Mouse (Mus musculus): ENCODE data around the gene Npas1. TPM values are rescaled to one million over a fixed set of nuclear protein-coding genes. Genes with fewer than 3 reads are reported as not detected.

Npas1 gene
- not detected in 2 replicates for total RNA-seq (2017)

DNA sequence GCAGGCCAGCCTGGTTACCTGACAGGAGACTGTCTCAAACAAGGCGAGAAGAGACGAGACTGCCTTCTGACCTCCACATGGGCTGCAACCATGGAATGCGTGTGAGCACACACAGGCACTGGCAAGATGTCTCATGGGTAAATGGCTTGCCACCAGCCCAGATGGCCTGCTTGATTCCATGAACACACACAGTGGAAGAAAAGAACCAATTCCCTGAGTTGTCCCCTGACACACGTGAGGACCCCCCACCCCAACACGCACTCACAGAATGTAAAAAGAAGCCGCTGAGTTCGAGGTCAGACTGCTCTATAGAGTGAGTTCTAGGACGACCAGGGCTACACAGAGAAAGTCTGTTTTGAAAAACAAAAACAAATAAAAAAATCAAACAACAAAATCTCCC lies at the start of gene Npas1:
Gene Npas1, minus strand, starts transcription at position 101 of the 400 bp plus-strand sequence.
- ATAC-seq (replicated peaks in 1 of 2; ENCODE audit: insufficient read depth in 1 of 2, low FRiP score in 2 of 2, low TSS enrichment in 1 of 2, low read depth in 1 of 2, poor library complexity in 2 of 2, severe bottlenecking in 2 of 2): no peak

DNA sequence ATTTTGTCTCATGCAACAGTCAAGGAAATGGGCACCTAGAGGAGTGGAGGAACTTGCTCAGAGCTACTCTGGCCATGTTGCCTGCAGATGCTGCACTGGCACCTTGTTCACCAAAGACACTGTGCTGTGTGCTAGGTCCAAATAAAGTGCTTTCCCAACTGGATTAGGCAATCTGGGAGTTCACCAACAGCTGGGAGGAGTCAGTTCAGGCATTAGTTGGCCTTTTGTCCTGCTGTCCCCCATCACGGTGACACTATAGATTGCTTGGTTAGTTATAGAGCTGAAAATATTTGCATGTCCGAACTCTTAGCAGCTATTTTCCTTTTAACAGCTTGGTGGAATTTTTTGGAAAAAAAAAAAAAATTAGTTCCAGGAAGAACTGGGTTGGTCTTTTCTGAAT lies 48.5 kb upstream of the Npas1 start:
- no peak for ATAC-seq (replicated peaks in 1 of 2; ENCODE audit: insufficient read depth in 1 of 2, low FRiP score in 2 of 2, low TSS enrichment in 1 of 2, low read depth in 1 of 2, poor library complexity in 2 of 2, severe bottlenecking in 2 of 2)

DNA sequence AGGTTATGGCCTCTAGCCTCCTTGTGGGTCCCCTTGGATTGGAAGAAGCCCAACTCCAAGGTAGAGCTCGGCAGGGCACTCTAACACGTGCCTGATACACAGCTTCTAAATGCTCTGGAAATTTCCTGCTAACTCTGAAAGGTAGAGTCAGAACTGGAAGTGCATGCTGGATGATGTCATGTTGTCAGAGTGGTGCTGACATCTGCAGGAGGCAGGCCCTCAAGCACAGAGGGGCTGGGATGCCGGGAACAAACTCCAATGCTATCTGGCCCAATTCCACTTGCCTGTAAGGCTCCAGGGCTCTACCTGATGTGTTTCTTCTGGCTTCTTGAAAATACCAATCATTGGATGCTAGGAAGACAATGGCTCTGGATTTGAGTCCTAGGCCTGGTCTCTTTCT lies 47.9 kb upstream of the Npas1 start:
- ATAC-seq (replicated peaks in 1 of 2; ENCODE audit: insufficient read depth in 1 of 2, low FRiP score in 2 of 2, low TSS enrichment in 1 of 2, low read depth in 1 of 2, poor library complexity in 2 of 2, severe bottlenecking in 2 of 2): no peak

DNA sequence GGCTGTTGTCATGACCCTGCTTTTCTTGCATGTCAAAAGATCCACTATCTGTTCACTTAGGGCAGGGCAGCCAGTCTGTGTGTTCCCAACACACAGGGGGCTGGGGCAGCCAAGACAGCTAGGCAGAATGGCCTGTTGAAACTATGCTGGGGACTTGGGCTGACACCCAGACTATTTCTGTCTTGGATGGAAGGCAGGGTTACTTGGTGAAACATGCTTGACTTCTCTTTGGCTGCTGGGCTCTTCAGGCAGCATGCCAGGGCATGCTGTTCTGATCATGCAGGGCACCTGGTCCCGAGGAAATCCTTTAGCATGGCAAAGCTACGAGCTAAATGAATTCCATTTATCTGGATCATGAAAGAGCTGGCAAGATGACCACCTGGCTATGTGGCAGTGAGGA lies 46.8 kb upstream of the Npas1 start:
- ATAC-seq (replicated peaks in 1 of 2; ENCODE audit: insufficient read depth in 1 of 2, low FRiP score in 2 of 2, low TSS enrichment in 1 of 2, low read depth in 1 of 2, poor library complexity in 2 of 2, severe bottlenecking in 2 of 2): no peak

DNA sequence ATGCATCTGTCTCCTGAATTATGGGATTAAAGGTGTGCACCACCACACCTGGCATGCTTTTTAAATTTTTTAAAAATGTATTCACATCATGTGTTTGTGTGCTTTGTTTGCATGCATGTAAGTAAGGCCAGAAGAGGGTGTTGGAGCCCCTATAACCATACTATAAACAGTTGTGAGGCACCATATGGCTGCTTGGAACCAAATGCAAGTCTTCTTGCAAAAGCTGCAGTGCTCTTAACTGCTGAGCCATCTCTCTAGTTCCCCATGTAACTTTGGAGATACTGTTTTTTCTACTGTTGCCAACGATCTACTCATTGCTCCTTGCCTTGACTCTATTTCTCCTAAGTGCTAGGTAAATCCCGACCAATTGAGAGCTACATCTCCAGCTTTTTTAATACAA lies 41.8 kb upstream of the Npas1 start:
- no peak for ATAC-seq (replicated peaks in 1 of 2; ENCODE audit: insufficient read depth in 1 of 2, low FRiP score in 2 of 2, low TSS enrichment in 1 of 2, low read depth in 1 of 2, poor library complexity in 2 of 2, severe bottlenecking in 2 of 2)

DNA sequence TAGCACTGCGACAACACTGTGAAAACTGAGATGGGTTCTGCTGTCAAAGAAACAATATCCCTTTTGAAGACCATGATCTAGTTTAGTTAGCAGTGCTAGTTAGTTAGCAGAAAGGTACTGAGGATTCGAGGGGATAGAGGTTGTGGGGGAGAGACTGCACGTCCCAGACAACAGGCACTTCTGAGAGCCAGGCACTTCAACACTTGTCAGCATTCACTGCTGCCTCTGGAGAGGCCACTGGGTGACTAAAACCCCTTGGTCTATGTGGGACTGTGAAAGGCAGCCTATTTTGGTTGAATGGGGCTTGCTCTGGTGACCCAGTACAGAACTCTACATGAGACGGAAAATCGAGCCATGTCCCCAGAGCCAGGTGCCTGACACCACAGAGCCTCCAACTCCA lies 39.7 kb upstream of the Npas1 start:
- no peak for ATAC-seq (replicated peaks in 1 of 2; ENCODE audit: insufficient read depth in 1 of 2, low FRiP score in 2 of 2, low TSS enrichment in 1 of 2, low read depth in 1 of 2, poor library complexity in 2 of 2, severe bottlenecking in 2 of 2)

DNA sequence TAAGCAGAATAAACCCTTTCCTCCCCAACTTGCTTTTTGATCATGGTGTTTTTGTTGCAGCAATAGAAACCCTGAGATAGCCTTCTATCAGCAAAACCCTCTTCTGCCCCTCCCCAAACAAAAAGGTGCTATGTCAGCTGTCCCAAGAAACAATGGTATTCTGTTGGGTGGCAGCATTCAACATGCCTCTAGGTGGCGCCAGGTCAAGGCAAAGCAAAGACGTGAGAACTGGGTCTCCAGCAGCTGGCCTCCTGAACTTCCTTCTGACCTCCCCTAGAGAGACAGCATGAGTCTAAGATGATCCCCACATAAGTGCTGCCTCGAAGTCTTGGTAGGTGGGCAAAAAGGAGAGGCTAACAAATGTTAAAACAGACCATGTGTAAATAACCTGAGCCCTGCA lies 29.8 kb upstream of the Npas1 start:
- ATAC-seq (replicated peaks in 1 of 2; ENCODE audit: insufficient read depth in 1 of 2, low FRiP score in 2 of 2, low TSS enrichment in 1 of 2, low read depth in 1 of 2, poor library complexity in 2 of 2, severe bottlenecking in 2 of 2): peak; percentile 69 to 84

DNA sequence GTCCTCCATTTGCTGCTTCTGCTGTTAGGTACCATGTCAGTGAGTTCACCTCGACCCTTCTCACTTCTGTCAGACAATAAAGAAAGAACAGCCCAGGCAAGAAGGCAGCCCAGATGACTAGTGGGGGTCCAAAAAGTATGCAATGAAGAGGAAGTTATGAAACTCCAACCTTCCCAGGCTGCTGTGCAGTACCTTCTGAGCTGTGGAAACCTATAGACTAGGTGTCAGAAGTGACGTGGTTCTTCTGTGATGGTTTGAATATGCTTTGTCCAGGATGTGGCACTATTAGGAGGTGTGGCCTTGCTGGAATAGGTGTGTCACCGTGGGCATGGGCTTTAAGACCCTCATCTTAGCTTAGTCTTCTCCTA lies 27.7 kb upstream of the Npas1 start:
- no peak for ATAC-seq (replicated peaks in 1 of 2; ENCODE audit: insufficient read depth in 1 of 2, low FRiP score in 2 of 2, low TSS enrichment in 1 of 2, low read depth in 1 of 2, poor library complexity in 2 of 2, severe bottlenecking in 2 of 2)

DNA sequence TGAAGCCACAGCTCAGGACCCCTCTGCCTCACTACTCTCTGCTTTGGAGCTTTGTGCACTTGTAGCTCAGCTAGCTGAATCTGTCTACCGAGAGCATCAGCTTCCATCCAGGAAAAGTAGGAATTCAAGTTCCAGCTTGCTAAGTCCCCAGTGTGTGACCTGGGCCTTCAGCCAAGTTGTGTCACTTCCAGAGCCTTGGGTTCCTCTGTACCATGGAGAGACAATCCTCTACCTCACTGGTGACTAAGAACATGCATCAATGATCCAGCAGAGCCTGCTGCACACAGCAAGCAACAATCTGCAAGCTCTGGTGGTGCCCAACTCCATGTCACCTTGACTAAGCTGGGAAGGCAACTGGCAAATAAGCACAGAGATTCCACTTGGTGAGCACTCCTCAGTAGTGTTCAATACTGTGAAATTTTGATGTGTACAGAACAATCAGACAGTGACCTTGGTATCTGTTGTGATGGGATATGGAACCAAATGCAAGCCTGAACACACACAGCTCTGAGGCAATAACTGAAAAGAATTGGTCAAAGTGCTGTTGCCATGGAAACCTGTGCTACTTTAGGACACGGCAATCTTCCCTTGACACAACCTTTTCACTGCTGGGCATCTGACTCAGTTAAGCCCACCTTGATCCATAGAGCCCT lies 27.2 kb upstream of the Npas1 start:
- ATAC-seq (replicated peaks in 1 of 2; ENCODE audit: insufficient read depth in 1 of 2, low FRiP score in 2 of 2, low TSS enrichment in 1 of 2, low read depth in 1 of 2, poor library complexity in 2 of 2, severe bottlenecking in 2 of 2): no peak

DNA sequence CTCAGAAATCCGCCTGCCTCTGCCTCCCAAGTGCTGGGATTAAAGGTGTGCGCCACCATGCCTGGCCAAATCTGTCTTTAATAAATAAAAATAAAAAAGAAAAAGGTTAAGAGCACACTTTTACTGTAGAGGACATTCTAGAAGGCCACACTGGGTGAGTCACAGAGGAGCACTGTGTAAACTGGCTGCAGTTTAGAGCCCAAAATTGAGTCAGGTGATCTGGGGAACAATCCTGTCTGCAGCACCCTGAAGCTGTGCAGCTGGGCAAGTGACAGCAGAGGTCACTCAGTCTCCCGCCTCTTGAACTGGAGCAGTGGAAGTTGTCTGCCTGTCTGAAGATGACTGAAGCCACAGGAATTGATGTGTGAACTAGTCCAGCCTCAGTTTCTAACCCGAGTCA lies 24.0 kb upstream of the Npas1 start:
- ATAC-seq (replicated peaks in 1 of 2; ENCODE audit: insufficient read depth in 1 of 2, low FRiP score in 2 of 2, low TSS enrichment in 1 of 2, low read depth in 1 of 2, poor library complexity in 2 of 2, severe bottlenecking in 2 of 2): no peak

DNA sequence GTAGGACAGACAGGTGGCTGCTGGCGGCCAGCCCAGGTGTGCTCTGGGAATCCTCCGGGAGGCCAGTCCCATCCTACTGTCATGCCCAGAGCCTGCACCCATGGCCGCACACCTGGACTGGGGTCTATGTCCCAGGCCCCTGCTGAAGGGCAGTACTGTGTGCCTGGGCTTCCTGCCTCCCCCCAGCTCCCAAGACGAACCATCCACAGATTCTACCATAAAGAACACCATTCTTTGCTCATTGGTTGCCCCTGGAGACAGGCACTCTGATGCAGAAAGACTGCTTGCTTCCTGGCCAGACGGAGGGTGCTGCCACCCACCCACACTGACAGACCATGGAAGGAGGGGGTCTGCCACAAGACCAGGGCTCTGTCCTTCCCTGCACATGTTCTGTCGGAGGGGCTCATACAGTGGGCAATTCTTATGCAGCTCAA lies 22.2 kb upstream of the Npas1 start:
- no peak for ATAC-seq (replicated peaks in 1 of 2; ENCODE audit: insufficient read depth in 1 of 2, low FRiP score in 2 of 2, low TSS enrichment in 1 of 2, low read depth in 1 of 2, poor library complexity in 2 of 2, severe bottlenecking in 2 of 2)

DNA sequence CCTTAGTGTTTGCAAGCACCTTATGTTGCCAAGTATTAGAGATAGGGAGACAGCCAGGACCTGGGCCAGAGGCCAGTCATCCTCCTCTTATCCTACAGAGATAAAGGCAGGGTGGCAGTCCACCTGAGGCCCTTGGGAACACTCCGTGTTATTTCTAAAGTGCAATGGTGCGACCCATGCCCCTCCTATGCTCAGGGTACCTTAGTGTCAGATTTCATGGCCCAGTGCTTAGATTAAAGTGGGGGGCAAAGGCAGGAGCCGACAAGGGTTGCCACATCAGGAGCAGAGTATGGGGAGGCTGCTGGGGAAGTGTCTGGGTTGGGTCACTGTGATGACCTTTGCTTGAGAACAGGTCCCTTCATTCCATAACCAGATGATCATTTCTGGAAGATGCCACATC lies 18.7 kb upstream of the Npas1 start:
- ATAC-seq (replicated peaks in 1 of 2; ENCODE audit: insufficient read depth in 1 of 2, low FRiP score in 2 of 2, low TSS enrichment in 1 of 2, low read depth in 1 of 2, poor library complexity in 2 of 2, severe bottlenecking in 2 of 2): no peak

DNA sequence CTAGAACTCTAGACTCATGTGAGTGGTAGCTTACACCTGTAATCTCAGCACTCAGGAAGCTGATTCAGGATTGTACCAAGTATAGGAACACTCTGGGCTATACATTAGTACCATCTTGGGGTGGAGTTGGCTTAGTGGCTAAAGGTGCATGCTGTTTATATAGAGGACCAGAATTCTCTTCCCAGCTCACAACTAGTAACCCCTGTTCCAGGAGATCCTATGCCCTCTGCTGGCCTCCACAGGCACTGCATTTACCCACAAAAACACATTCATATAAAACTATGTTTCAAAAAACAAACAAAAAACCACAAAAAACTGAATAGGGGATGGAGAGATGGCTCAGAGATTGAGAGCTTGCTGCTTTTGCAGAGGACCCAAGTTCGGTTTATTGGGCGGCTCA lies 15.8 kb upstream of the Npas1 start:
- peak; percentile 46 to 54; a peak in 2 of 4 replicates for ATAC-seq (replicated peaks in 1 of 2; ENCODE audit: insufficient read depth in 1 of 2, low FRiP score in 2 of 2, low TSS enrichment in 1 of 2, low read depth in 1 of 2, poor library complexity in 2 of 2, severe bottlenecking in 2 of 2)

DNA sequence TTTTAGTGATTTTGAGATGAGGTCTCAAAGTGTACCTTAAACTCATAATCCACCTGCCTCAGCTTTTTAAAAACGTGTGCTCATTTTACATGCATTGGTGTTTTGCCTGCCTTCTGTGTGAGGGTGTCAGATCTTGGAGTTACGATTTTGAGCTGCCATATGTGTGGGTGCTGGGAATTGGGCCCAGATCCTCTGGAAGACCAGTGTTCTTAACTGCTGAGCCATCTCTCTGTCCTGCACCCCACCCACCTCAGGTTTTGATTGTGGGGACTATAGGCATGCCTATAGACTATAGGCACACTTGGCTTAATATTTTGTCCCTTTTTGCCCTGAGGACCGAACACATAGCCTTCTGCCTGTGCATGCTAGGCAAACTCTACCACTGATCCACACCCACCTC lies 14.7 kb upstream of the Npas1 start:
- ATAC-seq (replicated peaks in 1 of 2; ENCODE audit: insufficient read depth in 1 of 2, low FRiP score in 2 of 2, low TSS enrichment in 1 of 2, low read depth in 1 of 2, poor library complexity in 2 of 2, severe bottlenecking in 2 of 2): no peak

DNA sequence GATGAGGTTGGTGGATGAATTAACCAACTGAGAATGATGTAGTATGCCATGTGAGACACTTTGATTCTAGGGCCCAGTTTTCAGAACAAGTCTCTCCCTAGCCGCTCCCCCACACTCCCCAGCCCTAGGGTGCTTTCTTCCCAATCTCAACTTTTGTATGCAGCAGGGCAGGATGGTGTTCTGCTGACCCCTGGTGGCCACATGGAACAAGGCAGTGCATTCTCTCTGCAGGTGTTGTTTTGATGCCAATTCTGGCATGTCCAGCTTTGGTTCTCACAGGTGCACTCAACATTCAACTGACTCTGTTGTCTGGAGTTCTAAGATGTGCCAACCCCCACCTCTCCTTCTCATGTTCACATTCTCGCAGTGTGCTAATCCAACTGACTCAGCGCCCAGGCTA lies 14.2 kb upstream of the Npas1 start:
- peak; percentile 84 to 85 for ATAC-seq (replicated peaks in 1 of 2; ENCODE audit: insufficient read depth in 1 of 2, low FRiP score in 2 of 2, low TSS enrichment in 1 of 2, low read depth in 1 of 2, poor library complexity in 2 of 2, severe bottlenecking in 2 of 2)

DNA sequence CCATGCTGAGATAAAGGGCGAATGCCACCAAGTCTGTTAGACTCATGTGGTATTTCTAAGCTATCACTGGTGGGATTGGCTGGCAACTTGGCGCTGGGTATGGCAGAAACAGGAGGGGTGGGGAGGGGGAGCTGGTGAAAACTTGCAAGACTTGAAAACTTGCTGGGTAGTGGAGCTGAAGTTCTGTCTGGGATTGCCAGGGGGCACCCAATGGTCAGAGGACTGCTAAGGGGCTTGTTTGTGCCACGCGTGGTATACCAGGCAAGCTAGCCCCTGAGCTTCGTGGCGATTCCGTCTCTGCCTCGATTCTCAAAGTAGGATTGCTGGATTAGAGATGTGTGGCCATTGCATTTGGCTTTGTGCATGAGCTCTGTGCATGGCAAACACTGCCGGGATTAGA lies 12.4 kb upstream of the Npas1 start:
- no peak for ATAC-seq (replicated peaks in 1 of 2; ENCODE audit: insufficient read depth in 1 of 2, low FRiP score in 2 of 2, low TSS enrichment in 1 of 2, low read depth in 1 of 2, poor library complexity in 2 of 2, severe bottlenecking in 2 of 2)

DNA sequence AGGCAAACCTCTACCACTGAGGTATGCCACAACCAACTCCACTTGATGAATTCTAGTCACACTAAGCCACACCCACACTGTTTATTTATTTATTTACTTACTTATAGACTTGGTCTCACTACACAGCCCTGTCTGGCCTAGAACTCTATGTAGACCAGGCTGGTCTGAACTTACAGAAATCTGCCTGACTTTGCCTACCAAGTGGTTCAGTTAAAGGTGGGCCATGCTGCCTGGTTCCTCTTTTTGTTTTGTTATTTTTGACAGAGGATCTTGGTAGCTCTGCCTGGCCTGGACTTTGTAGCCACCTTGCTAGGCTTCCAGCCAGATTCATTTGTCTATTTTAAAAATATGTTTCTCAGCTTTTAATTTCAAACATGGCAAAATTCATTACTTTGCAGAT lies 11.3 kb upstream of the Npas1 start:
- ATAC-seq (replicated peaks in 1 of 2; ENCODE audit: insufficient read depth in 1 of 2, low FRiP score in 2 of 2, low TSS enrichment in 1 of 2, low read depth in 1 of 2, poor library complexity in 2 of 2, severe bottlenecking in 2 of 2): no peak

DNA sequence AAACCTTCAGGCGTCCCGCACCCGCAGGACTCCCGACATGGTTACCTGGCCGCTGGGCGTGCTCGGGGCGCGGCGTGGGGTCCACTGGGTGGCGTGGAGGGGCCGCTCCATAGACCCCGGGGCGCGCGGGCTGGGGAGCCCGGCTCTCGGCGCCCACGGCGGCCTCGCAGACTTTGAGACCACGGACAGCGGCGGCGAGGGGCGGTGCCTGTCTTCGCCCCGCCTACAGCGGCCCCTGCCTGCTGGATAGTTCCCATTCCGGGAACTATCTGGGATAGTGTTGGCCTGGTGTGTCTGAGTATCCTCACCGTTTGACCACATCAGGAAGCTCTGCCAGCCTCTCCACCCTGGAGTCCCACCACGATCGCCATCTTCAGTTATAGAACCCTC lies 933 bp downstream of the Npas1 start:
- ATAC-seq (replicated peaks in 1 of 2; ENCODE audit: insufficient read depth in 1 of 2, low FRiP score in 2 of 2, low TSS enrichment in 1 of 2, low read depth in 1 of 2, poor library complexity in 2 of 2, severe bottlenecking in 2 of 2): no peak

DNA sequence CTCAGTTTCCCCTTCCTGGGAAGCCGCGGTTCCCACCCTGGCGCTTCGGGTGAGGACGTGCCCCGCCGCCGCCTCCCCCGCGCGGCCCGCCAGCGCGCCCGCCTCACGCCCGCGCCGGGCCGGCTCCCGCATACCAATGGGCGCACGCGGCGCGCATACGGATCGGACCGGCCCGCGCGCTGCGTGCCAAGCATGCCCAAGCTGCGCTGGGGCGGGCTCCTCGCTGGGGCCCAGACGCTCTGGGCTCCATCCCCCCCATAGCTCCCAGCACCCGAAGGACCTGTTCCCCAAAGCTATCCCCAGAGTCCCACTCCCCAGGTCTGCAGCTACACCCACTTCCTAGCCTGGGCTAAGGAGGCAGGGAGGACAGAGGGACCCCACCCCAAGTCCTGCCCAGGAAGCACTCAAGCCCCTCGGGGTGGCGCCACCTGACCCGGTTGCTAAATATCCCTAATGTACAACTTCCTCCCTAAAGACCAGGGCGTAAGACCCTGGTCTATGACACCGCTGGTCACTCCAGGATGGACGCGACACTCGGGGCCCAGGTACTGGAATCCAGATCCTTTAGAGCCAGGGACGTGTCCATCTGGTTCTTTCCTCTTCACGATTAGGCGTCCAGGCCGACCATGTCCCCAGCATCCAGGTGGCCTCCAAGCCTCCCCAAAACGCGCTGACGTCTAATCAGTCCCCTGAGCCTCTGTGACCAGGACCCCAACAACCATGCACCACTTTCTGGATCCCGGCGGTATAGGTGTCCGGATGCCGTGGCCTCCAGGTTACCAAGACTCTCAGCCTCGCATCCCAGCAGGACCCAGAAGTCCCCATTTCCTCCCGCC lies 1.5 kb downstream of the Npas1 start:
- ATAC-seq (replicated peaks in 1 of 2; ENCODE audit: insufficient read depth in 1 of 2, low FRiP score in 2 of 2, low TSS enrichment in 1 of 2, low read depth in 1 of 2, poor library complexity in 2 of 2, severe bottlenecking in 2 of 2): no peak

All from hematopoietic stem cell, adult 5-6 weeks (primary cell).